Mouse (Mus musculus): ENCODE results near the gene Pmm2.

DNA sequence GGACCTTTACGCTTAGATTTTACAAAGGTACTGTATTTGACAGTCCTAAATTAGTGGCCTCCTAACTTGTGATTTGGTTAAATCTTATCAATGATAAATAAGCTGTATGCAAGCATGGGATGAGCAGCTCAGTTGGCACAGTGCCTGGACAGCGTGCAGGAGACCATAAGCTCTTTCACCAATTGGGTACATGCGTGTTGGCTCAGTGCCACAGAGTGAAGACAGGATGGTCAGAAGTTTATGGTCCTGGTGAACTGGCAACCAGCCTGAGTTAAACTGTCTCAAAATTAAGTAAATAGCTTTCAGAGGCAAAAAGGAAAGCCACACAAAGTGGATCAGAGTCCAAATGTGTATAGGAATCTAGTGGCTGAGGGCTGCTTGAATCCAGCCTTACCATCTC lies 63.1 kb downstream of the Pmm2 start:
- TF ChIP-seq EP300 (IDR thresholded peaks at IDR 0.05; ENCODE audit: low read depth) (no peak), CTCF (IDR thresholded peaks at IDR 0.05; ENCODE audit: low read depth) (no peak)
